In genomic region chr10:13475121-13475520, GRCm38 (mm10) we compare ENCODE assay signal across 8 mouse cellular contexts. TPM values are rescaled to one million over a fixed set of nuclear protein-coding genes. Genes with fewer than 3 reads are reported as not detected.
A peak's percentile ranks its signal among the peaks of the same experiment; 100 is the strongest.
DNase-seq lines count a peak whose midpoint lies in the region; ATAC-seq and TF ChIP-seq lines count a peak whose summit lies in the region.

No protein-coding gene starts in this region.

- 0 out of 2 replicates have a peak overlapping the region, but pooled peaks have one; percentile 82 for H3K27ac ChIP-seq in kidney, embryonic 15.5 days
- H3K27ac ChIP-seq in intestine, embryonic 14.5 days (ENCODE audit: low read depth), result no peak overlapping the region
- H3K27ac ChIP-seq in small intestine, adult 2 months (ENCODE audit: insufficient read depth, low read depth, low read length), result peak overlapping the region; percentile 57

- H3K4me1 ChIP-seq in kidney, embryonic 15.5 days, result peaks cover 13% of the 10 kb centered on the region
- peaks cover 9% of the 10 kb centered on the region for H3K4me1 ChIP-seq in intestine, embryonic 14.5 days (replicated peaks; ENCODE audit: control insufficient read depth, insufficient read depth, low read length)
- H3K4me1 ChIP-seq in small intestine, adult 2 months (ENCODE audit: control insufficient read depth, insufficient read depth, insufficient read length, low read length), result peaks cover 2% of the 10 kb centered on the region; the same call in 1 of the 2 replicates

- no peaks in the 10 kb centered on the region for H3K36me3 ChIP-seq in kidney, embryonic 15.5 days
- no peaks in the 10 kb centered on the region for H3K36me3 ChIP-seq in intestine, embryonic 14.5 days (ENCODE audit: control insufficient read depth, insufficient read depth, low read length)
- H3K36me3 ChIP-seq in small intestine, adult 2 months (ENCODE audit: control insufficient read depth, insufficient read depth, low read length), result no peaks in the 10 kb centered on the region

- no peak for TF ChIP-seq POLR2A in small intestine, adult 2 months (IDR thresholded peaks at IDR 0.05; ENCODE audit: low read depth, low read length)

- H3K4me2 ChIP-seq in kidney, embryonic 15.5 days, result peak overlapping the region; percentile 99
- peak overlapping the region; percentile 83; the same call in 1 of the 2 replicates for H3K4me2 ChIP-seq in intestine, embryonic 14.5 days (ENCODE audit: low read length)

- ATAC-seq in kidney, embryonic 15.5 days (replicated peaks; ENCODE audit: low FRiP score), result no peak
- ATAC-seq in intestine, embryonic 14.5 days (replicated peaks; ENCODE audit: low FRiP score, low TSS enrichment, low read depth), result no peak

- no peak for TF ChIP-seq CTCF in small intestine, adult 2 months (IDR thresholded peaks at IDR 0.05; ENCODE audit: extremely low read depth, insufficient read length, insufficient replicate concordance, low read depth, low read length)

- 32% methylated on average over 7 of the region's 7 CpGs for WGBS in kidney, embryonic 15.5 days
- 27% methylated on average over 7 of the region's 7 CpGs for WGBS in intestine, embryonic 14.5 days
- 49% methylated on average over 7 of the region's 7 CpGs for WGBS in small intestine, adult 2 months

- no peak overlapping the region for H3K9ac ChIP-seq in kidney, embryonic 15.5 days
- H3K9ac ChIP-seq in intestine, embryonic 14.5 days (ENCODE audit: low read length), result no peak overlapping the region

- DNase-seq in kidney, postnatal 10 days, result no peak
- DNase-seq in ZHBTc4 (ENCODE audit: low read depth, low spot score), result peak; percentile 19
- DNase-seq in intestine, embryonic 14.5 days (ENCODE audit: low spot score), result no peak
- DNase-seq in cerebellum, adult 11 months, result no peak
- DNase-seq in layer of hippocampus, adult 18-20 months (ENCODE audit: low spot score in 2 of 2), result no peak
- no peak for DNase-seq in right cerebral cortex, postnatal 4 days

- no peaks in the 10 kb centered on the region for H3K9me3 ChIP-seq in kidney, embryonic 15.5 days (replicated peaks)
- no peaks in the 10 kb centered on the region for H3K9me3 ChIP-seq in intestine, embryonic 14.5 days (ENCODE audit: control insufficient read depth, low read length)

- peaks cover 30% of the 10 kb centered on the region; the same call in 1 of the 2 replicates for H3K27me3 ChIP-seq in kidney, embryonic 15.5 days
- H3K27me3 ChIP-seq in intestine, embryonic 14.5 days (replicated peaks; ENCODE audit: control insufficient read depth, insufficient read depth, low read length), result peaks cover 38% of the 10 kb centered on the region
- no peaks in the 10 kb centered on the region for H3K27me3 ChIP-seq in small intestine, adult 2 months (ENCODE audit: control insufficient read depth, insufficient read depth, low read length)

- peak overlapping the region; percentile 78; the same call in 1 of the 2 replicates for H3K4me3 ChIP-seq in kidney, embryonic 15.5 days (replicated peaks)
- H3K4me3 ChIP-seq in intestine, embryonic 14.5 days (ENCODE audit: low read depth, low read length), result peak overlapping the region; percentile 46; the same call in 1 of the 2 replicates
- H3K4me3 ChIP-seq in small intestine, adult 2 months (ENCODE audit: low read depth, low read length), result peak overlapping the region; percentile 74; the same call in 1 of the 2 replicates

RNA-seq across cellular contexts. Expression of gene Phactr2, which starts 0.9 kb away (rescaled TPM):
- polyA plus RNA-seq in kidney, embryonic 15.5 days (2015; fragmentation: Nextera tagmentation; extraction: Ambion mirVana), result 28.1 and 30.6 TPM in 2 replicates
- polyA plus RNA-seq in intestine, embryonic 14.5 days (2014; fragmentation: Nextera tagmentation; extraction: Ambion mirVana), result 26.5 and 26.7 TPM in 2 replicates
- 3.7 and 4.5 TPM in 2 replicates for polyA plus RNA-seq in small intestine, adult 2 months (2012; rRNA removed)
- total RNA-seq in layer of hippocampus, adult 18-20 months (2021), result 10 to 100 TPM; 24.6 to 27.1 TPM

RNA-seq across cellular contexts. Expression of gene Fuca2, which starts 24.2 kb away (rescaled TPM):
- polyA plus RNA-seq in kidney, embryonic 15.5 days (2015; fragmentation: Nextera tagmentation; extraction: Ambion mirVana), result 81.9 and 89.7 TPM in 2 replicates
- 58.3 and 62.5 TPM in 2 replicates for polyA plus RNA-seq in intestine, embryonic 14.5 days (2014; fragmentation: Nextera tagmentation; extraction: Ambion mirVana)
- 15.9 and 31.9 TPM in 2 replicates for polyA plus RNA-seq in small intestine, adult 2 months (2012; rRNA removed)
- 10 to 100 TPM; 41.1 to 41.9 TPM for total RNA-seq in layer of hippocampus, adult 18-20 months (2021)
